Mouse (Mus musculus): ENCODE measurements around the gene Rnf166.

Gene Rnf166

DNA sequence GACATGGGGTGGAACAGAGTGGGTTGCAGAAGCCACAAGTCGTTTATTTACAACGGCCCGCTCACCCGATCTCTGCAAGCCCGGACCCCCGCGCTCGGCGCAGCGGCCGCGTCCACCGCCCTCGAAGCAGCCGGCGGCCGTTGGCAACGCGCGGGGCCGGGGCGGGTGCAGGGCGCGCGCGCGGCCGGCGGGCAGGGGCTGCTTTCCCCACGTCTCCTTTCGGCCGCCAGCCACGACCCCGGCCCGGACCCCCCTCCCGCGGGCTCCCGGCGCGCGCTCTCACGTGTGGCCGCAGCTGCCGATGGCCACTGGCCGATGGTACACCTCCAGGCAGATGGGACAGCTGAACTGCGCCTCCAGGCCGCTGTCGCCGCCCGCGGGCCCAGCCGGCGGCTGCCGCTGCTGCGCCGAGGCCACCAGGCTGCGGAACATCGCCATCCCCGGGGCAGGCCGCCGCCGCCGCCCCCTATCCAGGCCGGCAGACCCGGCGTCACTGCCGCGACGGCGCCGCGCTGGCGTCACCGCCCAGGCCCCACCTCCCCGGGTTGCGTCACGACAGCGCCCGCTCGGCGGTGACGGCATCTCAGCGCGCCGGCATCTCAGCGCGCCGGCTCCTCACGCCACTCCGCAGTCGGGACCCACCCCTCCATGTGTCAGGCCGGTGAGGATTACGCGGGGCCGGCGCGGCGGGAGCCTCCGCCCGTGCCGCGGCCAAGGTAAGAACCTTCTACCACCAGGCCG lies at the start of gene Rnf166, which contains the start of gene Ctu2:
Rnf166 (minus strand) TSS at position 485 of the 741 bp plus-strand sequence.
Ctu2 (plus strand) TSS at position 564 of the 741 bp plus-strand sequence.
- in situ Hi-C loops (cut with MboI; ENCODE audit: unreplicated experiment in 2 of 2): no loop called here

- in situ Hi-C loops (cut with MboI; ENCODE audit: unreplicated experiment in 2 of 2): no loop called here
Observed at GRCm38 (mm10) chr8:122525004-122525403, 49.1 kb upstream of the Rnf166 start.

DNA sequence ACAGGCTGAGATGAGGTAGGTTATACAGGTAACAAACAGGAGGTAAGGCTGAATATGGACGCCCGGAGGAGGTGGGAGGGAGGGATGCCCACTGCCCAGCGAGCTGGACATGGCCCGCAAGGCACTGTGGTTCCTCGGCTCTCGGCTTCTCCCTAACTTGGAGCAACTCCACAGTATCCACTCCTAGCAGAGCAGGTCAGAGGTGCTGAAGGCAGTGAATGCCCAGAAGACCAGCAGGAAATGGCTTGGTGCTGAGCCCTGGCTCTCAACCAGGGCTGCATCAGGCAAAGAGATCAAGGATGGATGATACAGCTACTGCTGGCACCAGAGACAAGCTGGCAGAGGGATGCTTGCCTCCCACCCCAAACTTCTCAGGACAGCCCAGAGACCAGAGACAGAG lies 48.6 kb upstream of the Rnf166 start:
- in situ Hi-C loops (cut with MboI; ENCODE audit: unreplicated experiment in 2 of 2): no loop called here

- in situ Hi-C loops (cut with MboI; ENCODE audit: unreplicated experiment in 2 of 2): no loop called here
Observed at GRCm38 (mm10) chr8:122523652-122524360, 47.9 kb upstream of the Rnf166 start.

DNA sequence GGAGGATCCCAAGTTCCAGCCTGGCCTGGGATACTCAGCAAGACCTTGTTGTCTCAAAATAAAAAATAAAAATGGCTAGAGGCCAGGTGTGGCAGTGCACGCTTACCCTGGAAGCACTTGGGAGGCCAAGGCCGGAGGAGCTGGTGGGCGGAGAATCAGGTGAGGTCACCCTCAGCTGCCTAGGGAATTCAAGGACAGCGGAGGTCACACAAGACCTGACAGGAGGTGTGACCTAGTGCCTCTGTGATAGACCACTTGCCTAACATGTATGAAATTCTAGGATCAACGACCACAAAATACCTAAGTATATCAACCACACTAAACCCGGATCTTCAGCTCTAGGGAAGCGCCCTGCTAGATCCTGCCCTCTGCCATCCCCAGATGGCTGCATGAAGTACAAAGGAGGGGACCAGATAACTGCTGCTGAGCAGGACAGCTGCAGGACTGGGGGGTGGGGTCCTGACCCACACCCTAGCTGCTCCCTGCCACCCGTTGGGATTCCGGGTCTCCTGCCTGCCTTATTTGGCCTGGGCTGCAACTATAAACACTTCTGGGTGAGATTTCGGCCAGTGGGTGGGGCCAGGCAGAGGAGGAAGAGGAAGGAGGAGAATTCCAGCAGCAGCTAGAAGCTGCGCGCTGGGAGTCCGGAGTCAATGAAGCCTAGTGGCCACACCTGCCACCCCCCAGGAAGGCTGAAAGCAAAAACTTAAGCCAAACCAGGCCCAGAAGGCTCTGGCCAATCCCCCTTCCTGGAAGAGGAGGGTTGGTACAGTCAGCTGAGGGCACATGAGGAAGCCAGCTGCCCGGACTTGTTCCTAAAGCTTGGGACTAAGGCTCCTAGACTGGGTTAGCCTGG lies 47.2 kb upstream of the Rnf166 start:
- in situ Hi-C loops (cut with MboI; ENCODE audit: unreplicated experiment in 2 of 2): no loop called here

DNA sequence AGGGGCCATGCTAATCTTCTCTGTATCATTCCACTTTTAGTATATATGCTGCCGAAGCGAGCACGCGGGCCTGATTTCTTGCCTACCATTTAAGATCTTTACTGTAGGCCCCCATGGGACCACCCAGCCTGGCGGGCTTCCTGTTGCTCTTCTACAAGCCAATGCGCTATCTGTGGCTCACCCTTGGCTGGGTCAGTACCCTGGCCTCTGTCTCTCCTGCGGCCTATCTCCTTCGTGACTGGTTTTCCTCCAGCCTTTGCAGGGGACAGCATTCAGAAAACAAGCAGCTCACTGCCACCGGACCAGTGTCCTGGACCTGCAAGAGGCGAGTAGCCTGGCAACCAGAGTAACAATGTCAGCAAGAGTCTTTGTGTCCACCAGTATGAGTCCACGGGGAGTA lies 44.7 kb upstream of the Rnf166 start:
- in situ Hi-C loops (cut with MboI; ENCODE audit: unreplicated experiment in 2 of 2): no loop called here

DNA sequence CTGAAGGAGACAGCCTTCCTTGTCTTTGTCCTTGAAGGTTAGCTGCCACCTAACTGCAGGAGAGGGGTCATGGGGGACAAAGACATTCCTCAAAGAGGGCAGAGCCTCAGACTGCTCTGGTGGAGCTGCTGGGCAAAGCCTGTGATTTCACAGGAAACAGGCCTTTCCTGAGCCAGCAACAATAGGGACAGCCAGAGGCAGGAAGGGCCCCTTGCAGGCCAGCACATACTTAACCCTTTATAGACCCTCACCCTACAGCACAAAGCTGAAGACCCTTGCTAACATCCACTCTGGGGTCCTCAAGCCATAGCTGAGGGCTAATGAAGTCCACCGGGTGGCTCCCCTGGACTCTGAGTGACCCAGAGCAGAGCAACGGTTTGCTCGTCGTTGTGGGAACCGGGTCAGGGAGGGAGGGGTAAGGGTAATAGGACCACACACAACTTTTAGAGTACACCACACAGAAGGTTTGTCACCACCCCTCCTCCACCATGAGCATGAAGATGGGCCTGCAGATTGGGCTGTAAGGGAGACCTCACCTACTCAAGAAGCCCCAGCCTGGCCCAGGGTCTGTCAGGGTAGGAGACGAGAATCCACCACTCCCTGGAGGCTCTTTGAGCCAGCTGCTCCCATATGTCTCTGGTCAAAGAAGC lies 41.8 kb upstream of the Rnf166 start:
- in situ Hi-C loops (cut with MboI; ENCODE audit: unreplicated experiment in 2 of 2): no loop called here

DNA sequence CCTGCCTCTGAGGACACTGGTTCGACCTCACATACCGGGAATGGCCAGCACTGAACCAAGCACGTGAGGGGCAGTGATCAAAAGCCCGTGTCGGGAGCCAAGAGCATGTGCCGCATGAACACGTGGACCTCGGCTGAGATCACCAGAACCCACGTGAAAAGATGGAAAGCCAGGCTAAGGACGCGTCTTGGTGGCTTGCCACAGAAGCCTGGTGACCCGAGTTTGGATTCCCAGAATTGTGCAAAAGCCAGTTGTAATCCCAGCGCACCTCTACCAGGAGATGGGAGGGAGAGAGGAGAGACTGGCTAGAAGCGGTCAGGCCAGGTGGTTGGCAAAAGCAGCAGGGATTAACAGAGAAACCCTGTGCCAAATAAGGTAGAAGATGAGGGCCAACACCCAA lies 39.8 kb upstream of the Rnf166 start:
- in situ Hi-C loops (cut with MboI; ENCODE audit: unreplicated experiment in 2 of 2): no loop called here

DNA sequence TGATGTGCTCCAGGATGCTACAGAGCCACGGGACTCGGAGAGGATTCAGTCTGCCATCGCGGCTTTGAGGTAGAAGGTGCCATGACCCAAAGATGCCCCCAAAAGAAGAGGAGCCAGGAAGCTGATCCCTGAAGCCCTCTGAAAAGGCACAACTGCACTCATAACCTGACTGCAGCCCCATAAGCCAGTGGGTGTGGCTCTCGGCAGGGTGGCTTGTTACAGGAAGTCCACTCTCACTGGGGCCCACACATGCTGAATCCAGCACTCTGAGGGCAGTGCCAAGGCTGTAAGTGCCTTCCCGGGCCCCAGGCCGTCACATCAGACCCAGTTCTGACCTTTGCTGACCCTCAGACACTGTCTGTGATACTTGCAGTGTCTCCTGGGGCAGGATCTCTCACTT lies 36.5 kb upstream of the Rnf166 start:
- in situ Hi-C loops (cut with MboI; ENCODE audit: unreplicated experiment in 2 of 2): no loop called here

- in situ Hi-C loops (cut with MboI; ENCODE audit: unreplicated experiment in 2 of 2): no loop called here
Observed at GRCm38 (mm10) chr8:122511552-122511951, 35.7 kb upstream of the Rnf166 start.

- in situ Hi-C loops (cut with MboI; ENCODE audit: unreplicated experiment in 2 of 2): loop anchor here (5.0 kb wide), 5 partner anchors 46 to 331 kb away; partner anchors contain the start of genes Galns (in 1 of the 2) and Trappc2l (in 1 of the 2)
Observed at GRCm38 (mm10) chr8:122500856-122501255, 25.0 kb upstream of the Rnf166 start.

DNA sequence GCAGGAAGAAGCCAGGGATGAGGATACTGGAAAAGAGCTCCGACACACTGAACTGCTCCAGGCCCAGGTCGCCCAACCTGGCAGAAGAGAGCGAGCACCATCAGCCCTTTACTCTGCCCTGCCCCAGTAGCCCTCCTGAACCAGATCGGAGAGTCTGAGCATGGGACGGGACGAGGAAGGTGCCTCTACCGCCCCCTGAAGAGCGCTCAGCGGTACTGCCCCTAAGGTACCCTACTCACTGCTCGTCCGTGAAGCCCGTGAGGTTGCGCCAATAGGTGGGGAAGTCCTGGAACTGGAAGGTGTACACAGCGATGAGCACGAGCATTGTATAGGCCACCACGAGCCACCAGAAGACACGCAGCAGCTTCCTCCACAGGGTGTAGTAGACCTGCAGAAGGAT lies 22.0 kb upstream of the Rnf166 start:
- in situ Hi-C loops (cut with MboI; ENCODE audit: unreplicated experiment in 2 of 2): no loop called here

DNA sequence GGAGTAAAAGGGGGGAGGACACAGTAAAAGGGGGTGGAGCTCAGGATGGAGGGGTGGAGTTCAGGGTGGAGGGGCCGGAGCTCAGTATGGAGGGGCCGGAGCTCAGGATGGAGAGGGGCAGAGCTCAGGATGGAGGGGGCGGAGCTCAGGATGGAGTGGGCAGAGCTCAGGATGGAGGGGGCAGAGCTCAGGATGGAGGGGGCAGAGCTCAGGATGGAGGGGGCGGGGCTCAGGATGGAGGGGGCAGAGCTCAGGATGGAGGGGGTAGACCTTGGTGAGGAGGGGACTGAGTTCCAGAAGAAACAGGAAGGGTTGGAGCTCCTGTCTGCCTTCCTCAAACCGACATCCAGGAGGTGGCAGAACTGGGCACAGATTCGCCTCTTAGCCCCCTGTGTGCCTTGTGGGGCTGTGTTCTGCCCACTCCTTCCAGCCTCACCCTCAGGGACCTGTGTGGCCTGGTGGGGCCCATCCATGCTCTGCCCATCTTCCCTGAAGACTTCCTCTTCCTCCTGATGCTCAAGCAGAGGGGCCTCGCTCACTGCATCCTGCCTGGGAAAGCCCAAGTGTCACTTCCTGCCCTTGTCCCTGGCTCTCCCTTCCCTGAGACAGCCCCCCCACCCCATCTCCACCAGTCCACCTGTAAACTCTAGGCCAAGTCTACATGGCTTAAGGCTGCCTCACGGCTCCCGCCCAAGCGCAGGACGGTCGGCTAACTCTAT lies 21.3 kb upstream of the Rnf166 start:
- in situ Hi-C loops (cut with MboI; ENCODE audit: unreplicated experiment in 2 of 2): no loop called here

DNA sequence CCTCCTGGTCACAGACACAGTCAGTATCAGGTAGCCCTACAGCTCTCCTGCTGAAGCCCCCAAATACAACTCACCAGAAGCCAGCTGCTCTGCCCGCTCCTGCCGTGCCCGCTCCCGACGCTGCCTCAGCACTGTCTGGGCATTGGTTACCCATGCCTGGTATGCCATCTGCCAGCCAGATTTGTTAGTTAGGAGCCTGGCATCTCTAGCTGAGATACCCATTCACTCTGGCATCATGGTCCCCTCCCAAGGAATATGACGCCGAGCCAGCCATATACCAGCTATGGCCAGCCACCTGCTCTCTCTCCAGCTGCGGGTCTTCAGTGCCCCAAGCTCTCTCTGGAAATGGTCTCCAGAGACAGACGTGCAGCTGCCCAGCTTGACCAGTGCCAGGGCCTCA lies 12.5 kb upstream of the Rnf166 start:
- in situ Hi-C loops (cut with MboI; ENCODE audit: unreplicated experiment in 2 of 2): no loop called here

DNA sequence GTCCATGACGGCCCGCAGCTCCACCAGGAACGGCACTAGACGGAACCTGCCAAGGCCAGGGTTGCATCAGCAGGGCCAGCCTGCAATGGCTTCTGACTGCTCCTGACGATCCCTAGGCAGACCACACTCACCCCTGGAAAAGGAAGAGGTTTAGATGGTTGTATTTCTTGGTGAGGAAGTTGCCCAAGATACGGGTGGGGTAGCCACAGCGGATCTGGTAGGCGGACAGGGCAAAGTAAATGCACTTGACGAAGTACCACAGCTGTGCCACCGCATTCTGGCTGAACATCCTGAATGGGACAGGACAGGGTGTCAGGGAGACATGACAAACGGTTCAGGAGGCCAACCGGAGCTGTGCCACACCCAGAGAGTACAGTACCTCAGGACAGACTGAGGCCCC lies 9.0 kb upstream of the Rnf166 start:
- in situ Hi-C loops (cut with MboI; ENCODE audit: unreplicated experiment in 2 of 2): no loop called here

DNA sequence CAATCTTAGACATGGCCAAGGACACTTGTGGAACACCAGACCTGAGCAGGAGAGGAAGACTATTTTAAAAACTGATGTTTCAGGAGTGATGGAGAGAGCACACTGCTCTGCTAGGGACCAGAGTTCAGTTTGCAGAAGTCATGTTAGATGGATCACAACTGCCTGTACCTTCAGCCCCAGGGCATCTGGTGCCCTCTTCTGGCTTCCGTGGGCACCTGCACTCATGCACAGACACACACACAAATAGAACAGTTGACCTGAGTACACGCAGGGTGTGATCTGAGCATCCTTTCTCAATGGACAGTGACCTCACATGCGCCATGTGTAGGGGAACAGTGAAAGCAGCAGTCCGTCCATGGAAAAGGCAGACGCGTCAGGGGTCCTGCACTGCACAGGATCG lies 8.0 kb upstream of the Rnf166 start:
- in situ Hi-C loops (cut with MboI; ENCODE audit: unreplicated experiment in 2 of 2): no loop called here

DNA sequence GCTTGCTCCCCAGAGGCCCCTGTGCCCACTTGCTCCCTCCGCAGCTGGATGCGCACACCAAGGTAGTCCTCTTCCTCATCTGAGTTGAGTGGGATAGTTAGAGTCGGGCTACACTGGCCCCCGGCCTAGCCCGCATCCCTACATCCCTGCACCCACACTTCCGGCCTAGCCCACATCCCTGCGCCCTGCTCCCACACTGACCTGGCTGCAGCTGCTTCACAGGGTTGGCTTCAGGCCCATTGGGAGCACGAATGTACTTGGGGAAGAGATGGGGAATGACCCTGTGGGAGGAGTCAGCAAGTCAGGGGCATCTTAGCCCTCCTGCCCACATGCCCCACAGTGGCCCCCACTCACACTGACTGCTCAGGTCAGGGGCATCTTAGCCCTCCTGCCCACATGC lies 6.6 kb upstream of the Rnf166 start:
- in situ Hi-C loops (cut with MboI; ENCODE audit: unreplicated experiment in 2 of 2): no loop called here

DNA sequence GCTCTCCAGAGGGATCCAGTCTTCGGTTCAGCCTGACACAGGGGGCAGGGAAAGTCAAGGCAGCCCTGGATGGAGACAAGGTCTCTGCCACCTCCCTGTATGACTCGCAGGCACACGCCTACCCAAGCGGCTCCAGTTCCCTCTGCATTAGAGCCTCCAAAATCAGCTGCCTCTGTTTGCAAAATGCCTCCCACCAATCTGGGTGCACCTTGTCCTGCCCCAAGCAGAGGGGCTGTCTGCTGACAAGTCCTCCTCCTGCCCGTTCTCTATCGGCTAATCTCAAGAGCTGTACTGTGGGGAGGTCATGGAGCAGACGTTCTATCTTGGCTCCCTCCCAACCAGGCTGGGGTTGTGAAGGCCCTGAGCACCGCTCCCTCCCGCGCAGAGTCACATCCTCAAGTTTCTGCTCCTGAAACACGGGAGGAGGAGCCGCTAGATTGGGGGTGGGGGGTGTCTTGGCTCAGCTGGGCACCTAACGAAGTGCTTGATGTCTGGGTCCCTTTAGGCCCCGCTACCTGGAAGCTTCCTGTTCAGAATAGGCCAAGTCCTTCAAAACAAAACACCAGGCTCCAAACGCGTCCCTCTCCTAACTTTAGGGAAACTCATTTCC lies 808 bp downstream of the Rnf166 start:
- in situ Hi-C loops (cut with MboI; ENCODE audit: unreplicated experiment in 2 of 2): no loop called here

DNA sequence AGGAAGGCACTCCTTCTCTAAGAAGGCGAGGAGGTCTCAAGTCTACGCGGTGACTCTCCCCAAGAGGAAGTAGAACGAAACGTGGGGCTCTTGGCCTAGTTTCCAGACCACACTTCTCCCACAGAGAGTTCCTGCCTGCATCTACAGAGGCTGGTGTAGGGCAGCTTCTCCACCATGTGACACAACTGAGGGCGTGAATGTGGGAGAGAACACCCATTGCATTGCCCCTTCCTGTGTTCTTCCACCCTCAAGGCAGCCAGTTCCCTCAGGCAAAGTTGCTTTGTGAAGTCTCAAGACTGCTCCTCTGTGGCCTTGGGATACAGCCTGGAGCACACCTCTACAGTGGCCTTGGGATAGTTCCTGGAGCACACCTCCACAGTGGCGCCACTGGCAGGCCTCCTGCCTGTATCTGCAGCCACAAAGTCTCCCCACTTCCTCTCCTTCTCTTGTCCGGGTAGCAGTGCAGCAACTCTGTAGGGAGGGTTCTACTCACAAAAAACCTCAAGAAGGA lies 1.9 kb downstream of the Rnf166 start:
- in situ Hi-C loops (cut with MboI; ENCODE audit: unreplicated experiment in 2 of 2): no loop called here
